Mouse (Mus musculus): ENCODE measurements around the gene Lpar2.

GRCm38 (mm10) chr8:69789731-69790130, 32.5 kb upstream of the Lpar2 start:
- no peak for TF ChIP-seq CTCF (IDR thresholded peaks at IDR 0.05)
- no peak for TF ChIP-seq EP300 (IDR thresholded peaks at IDR 0.05)
